11 mouse cellular contexts compared by ENCODE assay signal in genomic region chr7:118585856-118586255, GRCm38 (mm10). TPM values are rescaled to one million over a fixed set of nuclear protein-coding genes. Genes with fewer than 3 reads are reported as not detected.
DNase-seq lines count a peak whose midpoint lies in the region; ATAC-seq and TF ChIP-seq lines count a peak whose summit lies in the region.
"Had no signal": no experiment of that assay in that cellular context is flagged by ENCODE, and none has a peak within 500 bp of the region (broad histone marks: within the 10 kb centered on the region; RNA-seq: fewer than 3 reads in every experiment).

No protein-coding gene starts in this region.

- no peak overlapping the region for H3K27ac ChIP-seq in hindbrain, postnatal 0 days
- H3K27ac ChIP-seq in hindbrain, embryonic 10.5 days: no peak overlapping the region
- H3K27ac ChIP-seq: limb, embryonic 13.5 days; stomach, embryonic 15.5 days had no signal

- peak; percentile 53 for DNase-seq in hindbrain, postnatal 0 days (ENCODE audit: low spot score)
- no peak for DNase-seq in hindbrain, embryonic 10.5 days (ENCODE audit: low spot score)
- peak; percentile 64 for DNase-seq in adrenal gland, postnatal 14 days
- DNase-seq in cerebellum, adult 18-20 months: peak; percentile 80 to 90
- DNase-seq in heart, adult 8-10 months (ENCODE audit: low spot score): peak; percentile 64
- DNase-seq in urinary bladder, adult 2 months (ENCODE audit: low spot score): no peak
- no peak for DNase-seq in natural killer cell, adult 2 months (ENCODE audit: low spot score in 2 of 2)
- DNase-seq: lung, postnatal 36 days had no signal

- no peak overlapping the region for H3K9ac ChIP-seq in hindbrain, postnatal 0 days (replicated peaks; ENCODE audit: low read length)
- H3K9ac ChIP-seq: limb, embryonic 13.5 days; stomach, embryonic 15.5 days had no signal

- no peaks in the 10 kb centered on the region for H3K27me3 ChIP-seq in hindbrain, postnatal 0 days (ENCODE audit: insufficient read depth, low read length)
- H3K27me3 ChIP-seq in hindbrain, embryonic 10.5 days (ENCODE audit: insufficient read depth, poor library complexity, severe bottlenecking): no peaks in the 10 kb centered on the region
- H3K27me3 ChIP-seq: limb, embryonic 13.5 days; stomach, embryonic 15.5 days had no signal

- peaks cover 8% of the 10 kb centered on the region; the same call in 1 of the 2 replicates for H3K4me1 ChIP-seq in hindbrain, postnatal 0 days (ENCODE audit: insufficient read depth, low read length)
- H3K4me1 ChIP-seq in hindbrain, embryonic 10.5 days (replicated peaks): peaks cover 29% of the 10 kb centered on the region

- no peaks in the 10 kb centered on the region for H3K9me3 ChIP-seq in hindbrain, postnatal 0 days (ENCODE audit: low read length)
- peaks cover 3% of the 10 kb centered on the region; the same call in 1 of the 2 replicates for H3K9me3 ChIP-seq in hindbrain, embryonic 10.5 days
- H3K9me3 ChIP-seq: limb, embryonic 13.5 days; stomach, embryonic 15.5 days had no signal

- H3K36me3 ChIP-seq in hindbrain, postnatal 0 days (ENCODE audit: insufficient read depth, low read length): no peaks in the 10 kb centered on the region
- H3K36me3 ChIP-seq in hindbrain, embryonic 10.5 days: peaks cover 12% of the 10 kb centered on the region
- H3K36me3 ChIP-seq: limb, embryonic 13.5 days; stomach, embryonic 15.5 days had no signal

- no peak overlapping the region for H3K4me2 ChIP-seq in hindbrain, postnatal 0 days (ENCODE audit: low read depth, low read length)
- H3K4me2 ChIP-seq: limb, embryonic 13.5 days; stomach, embryonic 15.5 days had no signal

- 0 out of 2 replicates have a peak, but pooled peaks have one; percentile 27 for ATAC-seq in hindbrain, postnatal 0 days

- no peak for TF ChIP-seq CTCF in hindbrain, postnatal 0 days (IDR thresholded peaks at IDR 0.05; ENCODE audit: low read depth)

- H3K4me3 ChIP-seq in hindbrain, postnatal 0 days (ENCODE audit: low read length): no peak overlapping the region
- no peak overlapping the region for H3K4me3 ChIP-seq in hindbrain, embryonic 10.5 days
- H3K4me3 ChIP-seq: limb, embryonic 13.5 days; stomach, embryonic 15.5 days had no signal

- WGBS in hindbrain, postnatal 0 days: 50% methylated on average over 6 of the region's 6 CpGs
- 79% methylated on average over 6 of the region's 6 CpGs for WGBS in hindbrain, embryonic 10.5 days

RNA-seq across cellular contexts. Expression of gene Tmc7, which starts 1.3 kb away (rescaled TPM):
- total RNA-seq in hindbrain, postnatal 0 days (2014; rRNA removed): 11.8 and 14.3 TPM in 2 replicates
- 4.9 and 5.3 TPM in 2 replicates for polyA plus RNA-seq in hindbrain, postnatal 0 days (2015; fragmentation: Nextera tagmentation; extraction: Ambion mirVana)
- polyA plus RNA-seq in hindbrain, embryonic 10.5 days (2016; fragmentation: Nextera tagmentation; extraction: Ambion mirVana): 8.4 and 8.6 TPM in 2 replicates
- 1.3 and 1.5 TPM in 2 replicates for total RNA-seq in adrenal gland, postnatal 14 days (2021)
- total RNA-seq in heart, adult 8-10 months (2022): 1 to 10 TPM; 5.3 to 8.3 (median 7.6) TPM
- 9.2 and 9.3 TPM in 2 replicates for polyA plus RNA-seq in urinary bladder, adult 2 months (2012; rRNA removed)

RNA-seq across cellular contexts. Expression of gene Tmc5, which starts 11.2 kb away (rescaled TPM):
- 0.29 and 0.73 TPM in 2 replicates for total RNA-seq in hindbrain, postnatal 0 days (2014; rRNA removed)
- polyA plus RNA-seq in hindbrain, postnatal 0 days (2015; fragmentation: Nextera tagmentation; extraction: Ambion mirVana): 0.24 and 0.25 TPM in 2 replicates
- polyA plus RNA-seq in hindbrain, embryonic 10.5 days (2016; fragmentation: Nextera tagmentation; extraction: Ambion mirVana): 0.22 and 0.51 TPM in 2 replicates
- 0.41 and 0.56 TPM in 2 replicates for total RNA-seq in adrenal gland, postnatal 14 days (2021)
- total RNA-seq in heart, adult 8-10 months (2022): under 1 TPM; 0.16 to 0.37 (median 0.22) TPM
- 0.04 TPM in 2 replicates for polyA plus RNA-seq in urinary bladder, adult 2 months (2012; rRNA removed)
- total RNA-seq: CH12.LX had no signal

RNA-seq across cellular contexts. Expression of gene Coq7, which starts 52.7 kb away (rescaled TPM):
- 32.0 and 35.8 TPM in 2 replicates for total RNA-seq in hindbrain, postnatal 0 days (2014; rRNA removed)
- polyA plus RNA-seq in hindbrain, postnatal 0 days (2015; fragmentation: Nextera tagmentation; extraction: Ambion mirVana): 154 and 157 TPM in 2 replicates
- 122 and 128 TPM in 2 replicates for polyA plus RNA-seq in hindbrain, embryonic 10.5 days (2016; fragmentation: Nextera tagmentation; extraction: Ambion mirVana)
- 65.8 and 74.6 TPM in 2 replicates for total RNA-seq in adrenal gland, postnatal 14 days (2021)
- 100 to 1,000 TPM; 124 to 136 (median 130) TPM for total RNA-seq in heart, adult 8-10 months (2022)
- polyA plus RNA-seq in urinary bladder, adult 2 months (2012; rRNA removed): 64.4 and 72.4 TPM in 2 replicates

Comparison
In these comparisons a context has a peak if more than half of its experiments do, and no peak if none do; other contexts are left out.
1. DNase-seq: peak in hindbrain, postnatal 0 days (single experiment), adrenal gland, postnatal 14 days (single experiment), cerebellum, adult 18-20 months (2 of 2) and heart, adult 8-10 months (single experiment); none in hindbrain, embryonic 10.5 days (single experiment), urinary bladder, adult 2 months (single experiment) and natural killer cell, adult 2 months (0 of 2).